Mouse (Mus musculus): ENCODE data around the gene Raver1. TPM values are rescaled to one million over a fixed set of nuclear protein-coding genes. Genes with fewer than 3 reads are reported as not detected.

Raver1 gene
- 60.7 and 61.9 TPM in 2 replicates for polyA plus RNA-seq (2011; ENCODE audit: insufficient read depth, insufficient read length, low read depth, missing spikeins)

DNA sequence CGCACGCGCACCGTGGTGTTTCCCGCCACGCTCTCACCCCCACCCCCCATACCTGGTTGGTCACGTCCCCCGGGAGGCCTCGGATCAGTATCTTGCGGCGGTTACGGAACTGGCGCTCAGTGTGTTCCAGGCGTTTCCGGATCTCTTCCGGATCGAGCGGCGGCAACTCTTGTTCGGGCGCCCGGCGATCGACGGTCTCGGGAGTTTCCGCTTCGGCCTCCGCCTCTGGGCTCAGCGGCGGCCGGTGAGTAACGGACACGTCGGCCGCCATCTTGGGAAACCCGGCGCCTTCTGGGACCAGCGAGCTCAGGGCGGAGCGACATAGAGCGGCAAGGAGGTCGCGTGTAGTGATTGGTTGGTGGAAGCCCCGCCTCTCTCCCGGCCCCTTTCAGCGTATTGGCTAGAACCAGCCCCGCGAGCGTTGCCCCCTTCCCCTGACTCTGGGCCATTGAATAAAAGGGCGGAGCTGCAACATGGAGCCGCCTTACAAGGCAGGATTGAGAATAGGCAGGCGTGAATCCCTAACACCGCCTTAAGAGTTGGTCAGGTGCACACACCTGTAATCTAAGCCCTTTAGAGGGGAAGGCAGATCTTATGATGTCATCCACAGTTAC, at the start of gene Raver1, which contains the start of gene Gm38431:
Raver1 (minus strand) TSS at position 302 of the 614 bp plus-strand sequence.
Gm38431 (minus strand) TSS at position 291 of the 614 bp plus-strand sequence.
- peak within 1 kb of the TSS; percentile 92 for H3K9ac ChIP-seq (ENCODE audit: low read depth, poor library complexity, severe bottlenecking)
- peaks cover 29% of the 10 kb centered on the region for H3K36me3 ChIP-seq (ENCODE audit: control insufficient read depth, insufficient read depth, low read length, poor library complexity, severe bottlenecking)
- no peak for TF ChIP-seq CTCF (IDR thresholded peaks at IDR 0.05; ENCODE audit: low read depth, low read length)
- peak; percentile 96 for TF ChIP-seq POLR2A (IDR thresholded peaks at IDR 0.05; ENCODE audit: insufficient read depth, low read length)
- 0 out of 2 replicates have a peak, but pooled peaks have one; percentile 28 for TF ChIP-seq EP300 (IDR thresholded peaks at IDR 0.05; ENCODE audit: insufficient read depth, low read depth, low read length)
- peak within 1 kb of the TSS; percentile 53 for H3K27ac ChIP-seq (ENCODE audit: insufficient read depth, low read length)
- peak within 1 kb of the TSS; percentile 92 for H3K4me3 ChIP-seq (ENCODE audit: low read depth, low read length)
- H3K27me3 ChIP-seq (ENCODE audit: control insufficient read depth, insufficient read depth, low read length, poor library complexity, severe bottlenecking): no peaks in the 10 kb centered on the region
- H3K4me1 ChIP-seq (ENCODE audit: control insufficient read depth, insufficient read depth, low read length): peaks cover 2% of the 10 kb centered on the region
- no peaks in the 10 kb centered on the region for H3K9me3 ChIP-seq (replicated peaks; ENCODE audit: control insufficient read depth, insufficient read depth, low read length, poor library complexity, severe bottlenecking)

DNA sequence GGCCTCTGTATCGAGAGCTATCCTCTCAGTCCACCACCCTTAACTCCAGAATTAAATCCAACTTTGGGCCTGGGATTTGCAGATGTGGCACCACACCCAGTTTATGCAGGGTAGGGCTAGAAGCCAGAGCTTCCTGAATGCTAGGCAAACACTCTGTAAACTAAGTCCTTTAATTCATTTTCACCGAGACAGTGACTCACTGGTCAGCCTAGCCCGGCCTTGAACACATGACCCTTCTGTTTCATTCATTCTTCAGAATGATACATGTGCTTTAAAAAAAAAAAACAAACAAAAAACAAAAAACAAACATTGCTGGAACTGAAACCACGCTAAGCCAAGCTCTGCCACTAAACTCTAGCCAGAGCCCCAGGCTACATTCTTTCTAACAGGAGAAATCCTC, 46.6 kb upstream of the Raver1 start:
- no peaks in the 10 kb centered on the region for H3K9me3 ChIP-seq (replicated peaks; ENCODE audit: control insufficient read depth, insufficient read depth, low read length, poor library complexity, severe bottlenecking)
- no peak overlapping the region for H3K4me3 ChIP-seq (ENCODE audit: low read depth, low read length)
- no peak overlapping the region for H3K9ac ChIP-seq (ENCODE audit: low read depth, poor library complexity, severe bottlenecking)
- peaks cover 25% of the 10 kb centered on the region for H3K36me3 ChIP-seq (ENCODE audit: control insufficient read depth, insufficient read depth, low read length, poor library complexity, severe bottlenecking)
- no peaks in the 10 kb centered on the region for H3K4me1 ChIP-seq (ENCODE audit: control insufficient read depth, insufficient read depth, low read length)
- no peak overlapping the region for H3K27ac ChIP-seq (ENCODE audit: insufficient read depth, low read length)
- no peaks in the 10 kb centered on the region for H3K27me3 ChIP-seq (ENCODE audit: control insufficient read depth, insufficient read depth, low read length, poor library complexity, severe bottlenecking)
- no peak for TF ChIP-seq CTCF (IDR thresholded peaks at IDR 0.05; ENCODE audit: low read depth, low read length)
- no peak for TF ChIP-seq EP300 (IDR thresholded peaks at IDR 0.05; ENCODE audit: insufficient read depth, low read depth, low read length)
- TF ChIP-seq POLR2A (IDR thresholded peaks at IDR 0.05; ENCODE audit: insufficient read depth, low read length): no peak

DNA sequence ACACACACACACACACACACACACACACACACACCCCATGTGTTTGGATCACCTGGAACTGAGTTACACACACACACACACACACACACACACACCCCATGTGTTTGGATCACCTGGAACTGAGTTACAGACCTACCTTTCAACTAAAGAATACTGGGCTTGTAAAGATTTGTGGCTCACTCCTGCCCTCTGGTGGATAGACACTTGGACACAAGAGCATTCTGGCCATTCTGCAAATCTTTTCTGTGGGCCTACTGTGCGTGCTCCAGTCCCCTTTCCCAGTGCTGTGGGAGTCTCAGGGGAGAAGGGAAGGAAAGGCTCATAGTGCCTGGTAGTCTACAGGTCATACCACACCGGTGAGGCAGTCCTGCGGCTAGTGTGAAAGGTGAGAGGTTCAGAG, 45.4 kb upstream of the Raver1 start:
- TF ChIP-seq EP300 (IDR thresholded peaks at IDR 0.05; ENCODE audit: insufficient read depth, low read depth, low read length) (no peak), CTCF (IDR thresholded peaks at IDR 0.05; ENCODE audit: low read depth, low read length) (peak; percentile 44)

DNA sequence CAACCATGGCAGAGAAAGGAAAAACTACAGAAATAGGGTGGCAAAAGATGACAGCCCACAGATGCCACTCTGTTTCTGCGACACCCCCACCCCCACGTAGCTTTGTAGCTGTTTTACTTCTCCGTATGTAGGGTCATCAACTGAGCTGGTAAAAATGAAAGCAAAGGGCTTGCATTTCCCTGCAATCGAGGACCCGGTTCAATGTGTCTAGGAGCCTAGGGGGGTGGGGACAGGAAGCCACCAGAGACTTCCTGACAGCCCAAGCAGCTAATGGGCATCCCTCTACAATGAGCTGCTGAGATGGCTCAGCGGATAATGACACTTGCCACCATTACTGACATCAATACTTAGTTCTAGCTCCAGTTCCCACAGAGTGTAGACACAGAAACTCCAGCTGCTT, 44.6 kb upstream of the Raver1 start:
- Histone ChIP-seq H3K27me3 (ENCODE audit: control insufficient read depth, insufficient read depth, low read length, poor library complexity, severe bottlenecking) (no peaks in the 10 kb centered on the region), H3K4me3 (ENCODE audit: low read depth, low read length) (no peak overlapping the region), H3K27ac (ENCODE audit: insufficient read depth, low read length) (no peak overlapping the region), H3K9ac (ENCODE audit: low read depth, poor library complexity, severe bottlenecking) (no peak overlapping the region), H3K36me3 (ENCODE audit: control insufficient read depth, insufficient read depth, low read length, poor library complexity, severe bottlenecking) (peaks cover 20% of the 10 kb centered on the region), H3K9me3 (replicated peaks; ENCODE audit: control insufficient read depth, insufficient read depth, low read length, poor library complexity, severe bottlenecking) (no peaks in the 10 kb centered on the region), H3K4me1 (ENCODE audit: control insufficient read depth, insufficient read depth, low read length) (no peaks in the 10 kb centered on the region)
- TF ChIP-seq EP300 (IDR thresholded peaks at IDR 0.05; ENCODE audit: insufficient read depth, low read depth, low read length): no peak
- no peak for TF ChIP-seq CTCF (IDR thresholded peaks at IDR 0.05; ENCODE audit: low read depth, low read length)
- no peak for TF ChIP-seq POLR2A (IDR thresholded peaks at IDR 0.05; ENCODE audit: insufficient read depth, low read length)

More for the DNA sequence above, 45.4 kb upstream of the Raver1 start:
- Histone ChIP-seq H3K9me3 (replicated peaks; ENCODE audit: control insufficient read depth, insufficient read depth, low read length, poor library complexity, severe bottlenecking) (no peaks in the 10 kb centered on the region), H3K27me3 (ENCODE audit: control insufficient read depth, insufficient read depth, low read length, poor library complexity, severe bottlenecking) (no peaks in the 10 kb centered on the region), H3K4me3 (ENCODE audit: low read depth, low read length) (no peak overlapping the region), H3K9ac (ENCODE audit: low read depth, poor library complexity, severe bottlenecking) (no peak overlapping the region), H3K4me1 (ENCODE audit: control insufficient read depth, insufficient read depth, low read length) (no peaks in the 10 kb centered on the region), H3K36me3 (ENCODE audit: control insufficient read depth, insufficient read depth, low read length, poor library complexity, severe bottlenecking) (peaks cover 25% of the 10 kb centered on the region), H3K27ac (ENCODE audit: insufficient read depth, low read length) (no peak overlapping the region)

DNA sequence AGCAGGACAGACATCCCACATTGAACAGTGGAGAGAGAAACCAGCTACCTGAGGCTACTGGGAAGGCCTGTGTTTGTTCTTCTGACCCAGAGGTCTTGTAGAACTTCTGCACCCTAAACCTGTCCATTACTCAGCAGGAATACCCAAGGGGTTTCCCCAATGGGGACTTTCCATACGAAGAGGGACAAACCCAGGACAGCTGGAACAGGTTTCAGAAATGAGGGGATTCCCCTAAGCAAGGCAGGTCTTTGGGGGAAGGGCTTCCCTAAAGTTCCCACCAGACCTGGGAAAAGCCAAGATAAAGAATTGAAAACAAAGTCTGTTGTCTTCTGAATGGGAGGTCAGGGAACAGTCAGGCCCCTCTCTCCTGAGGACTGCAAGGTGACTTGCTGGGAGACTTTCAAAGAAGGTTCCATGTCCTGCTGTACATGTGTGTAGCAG, 44.2 kb upstream of the Raver1 start:
- Histone ChIP-seq H3K4me3 (ENCODE audit: low read depth, low read length) (no peak overlapping the region), H3K36me3 (ENCODE audit: control insufficient read depth, insufficient read depth, low read length, poor library complexity, severe bottlenecking) (peaks cover 16% of the 10 kb centered on the region), H3K27ac (ENCODE audit: insufficient read depth, low read length) (no peak overlapping the region), H3K9me3 (replicated peaks; ENCODE audit: control insufficient read depth, insufficient read depth, low read length, poor library complexity, severe bottlenecking) (no peaks in the 10 kb centered on the region), H3K9ac (ENCODE audit: low read depth, poor library complexity, severe bottlenecking) (no peak overlapping the region), H3K4me1 (ENCODE audit: control insufficient read depth, insufficient read depth, low read length) (no peaks in the 10 kb centered on the region), H3K27me3 (ENCODE audit: control insufficient read depth, insufficient read depth, low read length, poor library complexity, severe bottlenecking) (no peaks in the 10 kb centered on the region)
- TF ChIP-seq CTCF (IDR thresholded peaks at IDR 0.05; ENCODE audit: low read depth, low read length) (no peak), POLR2A (IDR thresholded peaks at IDR 0.05; ENCODE audit: insufficient read depth, low read length) (no peak), EP300 (IDR thresholded peaks at IDR 0.05; ENCODE audit: insufficient read depth, low read depth, low read length) (no peak)

DNA sequence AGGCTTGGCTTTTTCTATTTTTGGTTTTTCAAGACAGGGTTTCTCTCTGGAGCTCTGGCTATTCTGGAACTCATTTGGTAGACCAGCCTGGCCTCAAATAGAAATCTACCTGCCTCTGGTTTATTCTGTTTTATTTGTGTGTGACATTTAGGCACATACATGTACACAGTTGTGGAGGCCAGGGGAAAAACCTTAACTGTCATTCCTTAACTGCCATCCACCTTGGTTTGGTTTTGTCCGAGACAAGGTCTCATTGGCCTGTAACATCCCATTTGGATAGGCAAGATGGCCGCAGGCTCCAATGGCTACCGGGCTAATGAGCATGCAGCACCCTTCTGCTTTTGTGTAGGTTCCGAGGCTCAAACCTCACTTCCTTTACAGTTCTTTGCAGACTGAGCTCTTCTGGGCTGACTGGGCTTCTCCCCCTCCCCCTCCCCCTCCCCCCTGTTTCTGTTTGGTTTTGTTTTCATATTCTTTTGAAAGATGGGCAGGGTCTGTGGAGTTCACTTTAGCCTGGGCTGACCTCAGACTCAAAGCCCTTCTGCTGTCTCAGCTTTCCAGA, 43.6 kb upstream of the Raver1 start:
- H3K9me3 ChIP-seq (replicated peaks; ENCODE audit: control insufficient read depth, insufficient read depth, low read length, poor library complexity, severe bottlenecking): no peaks in the 10 kb centered on the region
- no peaks in the 10 kb centered on the region for H3K27me3 ChIP-seq (ENCODE audit: control insufficient read depth, insufficient read depth, low read length, poor library complexity, severe bottlenecking)
- peaks cover 10% of the 10 kb centered on the region for H3K36me3 ChIP-seq (ENCODE audit: control insufficient read depth, insufficient read depth, low read length, poor library complexity, severe bottlenecking)
- TF ChIP-seq CTCF (IDR thresholded peaks at IDR 0.05; ENCODE audit: low read depth, low read length) (no peak), POLR2A (IDR thresholded peaks at IDR 0.05; ENCODE audit: insufficient read depth, low read length) (no peak), EP300 (IDR thresholded peaks at IDR 0.05; ENCODE audit: insufficient read depth, low read depth, low read length) (no peak)
- H3K27ac ChIP-seq (ENCODE audit: insufficient read depth, low read length): no peak overlapping the region
- H3K9ac ChIP-seq (ENCODE audit: low read depth, poor library complexity, severe bottlenecking): no peak overlapping the region
- H3K4me1 ChIP-seq (ENCODE audit: control insufficient read depth, insufficient read depth, low read length): no peaks in the 10 kb centered on the region
- no peak overlapping the region for H3K4me3 ChIP-seq (ENCODE audit: low read depth, low read length)
